Comparison of ENCODE assay signal across 10 mouse cellular contexts in genomic region chrX:107168281-107168680, GRCm38 (mm10). TPM values are rescaled to one million over a fixed set of nuclear protein-coding genes. Genes with fewer than 3 reads are reported as not detected.
DNase-seq lines count a peak whose midpoint lies in the region; ATAC-seq lines count a peak whose summit lies in the region.
"Had no signal": no experiment of that assay in that cellular context is flagged by ENCODE, and none has a peak within 500 bp of the region (broad histone marks: within the 10 kb centered on the region; RNA-seq: fewer than 3 reads in every experiment).

No protein-coding gene starts in this region.

- H3K9me3 ChIP-seq in heart, embryonic 12.5 days (replicated peaks), result no peaks in the 10 kb centered on the region
- no peaks in the 10 kb centered on the region for H3K9me3 ChIP-seq in forebrain, embryonic 15.5 days
- H3K9me3 ChIP-seq: heart, embryonic 13.5 days; limb, embryonic 12.5 days had no signal

- WGBS in heart, embryonic 12.5 days, result 14% methylated on average over 1 of the region's 1 CpGs
- 10% methylated on average over 1 of the region's 1 CpGs for WGBS in forebrain, embryonic 15.5 days

- no peak for ATAC-seq in heart, embryonic 12.5 days (ENCODE audit: insufficient number of reproducible peaks, low FRiP score)
- ATAC-seq in activated CD4-positive, CD25-positive, alpha-beta regulatory T cell, adult 4 months, result peak; percentile 66
- no peak for ATAC-seq in forebrain, embryonic 15.5 days (replicated peaks)

- no peak overlapping the region for H3K4me2 ChIP-seq in heart, embryonic 12.5 days
- no peak overlapping the region for H3K4me2 ChIP-seq in forebrain, embryonic 15.5 days (replicated peaks)
- H3K4me2 ChIP-seq: heart, embryonic 13.5 days; limb, embryonic 12.5 days had no signal

- no peak overlapping the region for H3K9ac ChIP-seq in heart, embryonic 12.5 days
- H3K9ac ChIP-seq in forebrain, embryonic 15.5 days (replicated peaks), result no peak overlapping the region
- H3K9ac ChIP-seq: heart, embryonic 13.5 days; limb, embryonic 12.5 days had no signal

- no peaks in the 10 kb centered on the region for H3K36me3 ChIP-seq in heart, embryonic 12.5 days
- no peaks in the 10 kb centered on the region for H3K36me3 ChIP-seq in forebrain, embryonic 15.5 days
- H3K36me3 ChIP-seq: heart, embryonic 13.5 days; limb, embryonic 12.5 days had no signal

- H3K4me3 ChIP-seq in heart, embryonic 12.5 days, result no peak overlapping the region
- H3K4me3 ChIP-seq in forebrain, embryonic 15.5 days, result no peak overlapping the region
- H3K4me3 ChIP-seq: heart, embryonic 13.5 days; limb, embryonic 12.5 days had no signal

- DNase-seq in heart, postnatal 4 days, result peak; percentile 37
- DNase-seq in right cerebral cortex, postnatal 14 days, result peak; percentile 3
- DNase-seq in right cerebral cortex, postnatal 36 days (ENCODE audit: low spot score in 2 of 2), result no peak
- peak; percentile 54 for DNase-seq in thymus, postnatal 14 days
- DNase-seq in testis, postnatal 10 days (ENCODE audit: low spot score), result no peak

- no peaks in the 10 kb centered on the region for H3K4me1 ChIP-seq in heart, embryonic 12.5 days (replicated peaks)
- H3K4me1 ChIP-seq in forebrain, embryonic 15.5 days, result no peaks in the 10 kb centered on the region
- H3K4me1 ChIP-seq: heart, embryonic 13.5 days; limb, embryonic 12.5 days had no signal

- H3K27ac ChIP-seq in heart, embryonic 12.5 days (ENCODE audit: poor library complexity, severe bottlenecking), result no peak overlapping the region
- H3K27ac ChIP-seq in forebrain, embryonic 15.5 days (replicated peaks), result no peak overlapping the region
- H3K27ac ChIP-seq: heart, embryonic 13.5 days; limb, embryonic 12.5 days had no signal

- no peaks in the 10 kb centered on the region for H3K27me3 ChIP-seq in heart, embryonic 12.5 days (replicated peaks)
- no peaks in the 10 kb centered on the region for H3K27me3 ChIP-seq in forebrain, embryonic 15.5 days
- H3K27me3 ChIP-seq: heart, embryonic 13.5 days; limb, embryonic 12.5 days had no signal

RNA-seq across cellular contexts. Expression of gene P2ry10b, which starts 19.6 kb away (rescaled TPM):
- total RNA-seq in heart, postnatal 4 days (2021), result 1 to 10 TPM; 2.4 to 2.7 TPM
- 0.41 and 1.2 TPM in 2 replicates for polyA plus RNA-seq in heart, embryonic 12.5 days (2016; fragmentation: Nextera tagmentation; extraction: Ambion mirVana)
- polyA plus RNA-seq in activated CD4-positive, CD25-positive, alpha-beta regulatory T cell, adult 4 months (2017; shearing (Covaris generic)), result 1 to 10 TPM; 3.4 to 5.8 TPM
- polyA plus RNA-seq in forebrain, embryonic 15.5 days (2015; fragmentation: Nextera tagmentation; extraction: Ambion mirVana), result 0.31 and 0.92 TPM in 2 replicates

Comparison
In these comparisons a context has a peak if more than half of its experiments do, and no peak if none do; other contexts are left out.
1. DNase-seq: peak in heart, postnatal 4 days (single experiment), right cerebral cortex, postnatal 14 days (single experiment) and thymus, postnatal 14 days (single experiment); none in right cerebral cortex, postnatal 36 days (0 of 2) and testis, postnatal 10 days (single experiment).